Mouse (Mus musculus) cerebellum, adult (tissue): ENCODE measurements around the gene Ntm.

Source experiments
- ATAC-seq: cut with Nextera tagmentation; 2 replicates; pipeline ENCODE4 v1.9.2; 2017; ENCODE audit warnings: mild to moderate bottlenecking, moderate library complexity, mixed read lengths; ENCODE audit not compliant: insufficient number of reproducible peaks, low FRiP score, low TSS enrichment

Gene Ntm

GRCm38 (mm10) chr9:29016879-29017278 lies 946.1 kb downstream of the Ntm start:
- no peak for ATAC-seq

GRCm38 (mm10) chr9:29013881-29014280 lies 949.1 kb downstream of the Ntm start:
- no peak for ATAC-seq

GRCm38 (mm10) chr9:29012541-29012940 lies 950.4 kb downstream of the Ntm start:
- no peak for ATAC-seq

- no peak for ATAC-seq
Measured at GRCm38 (mm10) chr9:29011476-29011875, 951.5 kb downstream of the Ntm start.

- ATAC-seq, result no peak
Measured at GRCm38 (mm10) chr9:29004534-29004933, 958.4 kb downstream of the Ntm start.

GRCm38 (mm10) chr9:28999951-29000351 lies 963.0 kb downstream of the Ntm start:
- no peak for ATAC-seq

GRCm38 (mm10) chr9:28977275-28977674 lies 985.7 kb downstream of the Ntm start:
- no peak for ATAC-seq

GRCm38 (mm10) chr9:28969455-28969854 lies 993.5 kb downstream of the Ntm start:
- ATAC-seq, result no peak
